Mouse (Mus musculus) bone marrow, adult 2 months (tissue): ENCODE measurements at regions not wholly inside any gene's neighbourhood (a gene's known extent, or its start where the extent isn't known, plus 50 kb on each side); places are given as distances from the start of the nearest gene placed in this dataset.

Source experiments
- H3K27ac ChIP-seq: fragments of 200-500 bp; 2 replicates; pipeline ENCODE4 v1.5.1; 2012; ENCODE audit warnings: low read depth, mild to moderate bottlenecking, control low read depth, inconsistent platforms, low read length; ENCODE audit not compliant: control insufficient read depth, poor library complexity, insufficient read depth
- H3K4me1 ChIP-seq: fragments of 200-500 bp; 2 replicates; pipeline ENCODE4 v1.6.1; 2011; ENCODE audit warnings: low read length; ENCODE audit not compliant: control insufficient read depth, insufficient read depth
- H3K4me3 ChIP-seq: fragments of 200-500 bp; replicated peaks from 2 replicates; pipeline ENCODE3; 2011; ENCODE audit warnings: mild to moderate bottlenecking, low read depth, low read length, control low read depth; ENCODE audit not compliant: control insufficient read depth
- CTCF ChIP-seq: fragments of 200-500 bp; IDR thresholded peaks from 2 replicates; pipeline ENCODE4 v1.5.1; 2011; ENCODE audit warnings: low read length, control low read depth; ENCODE audit not compliant: control insufficient read depth, insufficient read depth
- POLR2A ChIP-seq: fragments of 200-500 bp; IDR thresholded peaks from 2 replicates; pipeline ENCODE4 v1.6.1; 2011; ENCODE audit warnings: low read depth, mild to moderate bottlenecking, control low read depth, low read length, borderline replicate concordance; ENCODE audit not compliant: control insufficient read depth
- WGBS: fragments of 180-500 bp; shearing (Covaris S2); methylation state at CpG from one replicate; pipeline ENCODE4 v1.1.7; 2018; 5-methylcytosine and 5-hydroxymethylcytosine counted together

GRCm38 (mm10) chr4:124477359-124477868 is 133.2 kb downstream of the 3100002H09Rik start:
- H3K4me3 ChIP-seq: no peak overlapping the region
- 26% methylated on average over 13 of the region's 14 CpGs for WGBS
- TF ChIP-seq POLR2A (no peak), CTCF (no peak)
- no peaks in the 10 kb centered on the region for H3K4me1 ChIP-seq
- no peak overlapping the region for H3K27ac ChIP-seq

- TF ChIP-seq CTCF (no peak), POLR2A (no peak)
- 81% methylated on average over 18 of the region's 18 CpGs for WGBS
Observed at GRCm38 (mm10) chr4:124465229-124465820, 145.3 kb downstream of the 3100002H09Rik start.

GRCm38 (mm10) chr4:124455511-124456338 is 154.9 kb downstream of the 3100002H09Rik start:
- H3K4me3 ChIP-seq: no peak overlapping the region
- no peaks in the 10 kb centered on the region for H3K4me1 ChIP-seq
- no peak overlapping the region for H3K27ac ChIP-seq
- no peak for TF ChIP-seq POLR2A
- no peak for TF ChIP-seq CTCF
- WGBS: 32% methylated on average over 14 of the region's 14 CpGs

More at GRCm38 (mm10) chr4:124465229-124465820, 145.3 kb downstream of the 3100002H09Rik start:
- no peak overlapping the region for H3K27ac ChIP-seq
- no peaks in the 10 kb centered on the region; the same call in 1 of the 2 replicates for H3K4me1 ChIP-seq
- no peak overlapping the region for H3K4me3 ChIP-seq

GRCm38 (mm10) chr4:124451131-124451530 is 159.5 kb downstream of the 3100002H09Rik start:
- Histone ChIP-seq H3K27ac (no peak overlapping the region), H3K4me3 (no peak overlapping the region), H3K4me1 (no peaks in the 10 kb centered on the region)
- WGBS: 34% methylated on average over 3 of the region's 3 CpGs
- TF ChIP-seq CTCF (no peak), POLR2A (no peak)

GRCm38 (mm10) chr4:124446615-124447014 is 164.0 kb downstream of the 3100002H09Rik start:
- WGBS: 73% methylated on average over 8 of the region's 8 CpGs
- no peak overlapping the region for H3K4me3 ChIP-seq
- TF ChIP-seq CTCF (no peak), POLR2A (no peak)
- no peaks in the 10 kb centered on the region for H3K4me1 ChIP-seq
- H3K27ac ChIP-seq: no peak overlapping the region

- Histone ChIP-seq H3K27ac (no peak overlapping the region), H3K4me1 (no peaks in the 10 kb centered on the region), H3K4me3 (no peak overlapping the region)
- no peak for TF ChIP-seq POLR2A
- no peak for TF ChIP-seq CTCF
- WGBS: 10% methylated on average over 10 of the region's 10 CpGs
Observed at GRCm38 (mm10) chr4:124443613-124444108, 166.9 kb downstream of the 3100002H09Rik start.

- no peak overlapping the region for H3K27ac ChIP-seq
- no peak overlapping the region for H3K4me3 ChIP-seq
- no peaks in the 10 kb centered on the region for H3K4me1 ChIP-seq
- 16% methylated on average over 10 of the region's 10 CpGs for WGBS
- no peak for TF ChIP-seq CTCF
- TF ChIP-seq POLR2A: no peak
Observed at GRCm38 (mm10) chr4:124443130-124443503, 167.5 kb downstream of the 3100002H09Rik start.

GRCm38 (mm10) chr4:124442491-124443129 is 168.0 kb downstream of the 3100002H09Rik start:
- WGBS: 16% methylated on average over 10 of the region's 10 CpGs
- TF ChIP-seq POLR2A: no peak
- no peak for TF ChIP-seq CTCF

More at GRCm38 (mm10) chr4:124442491-124443129, 168.0 kb downstream of the 3100002H09Rik start:
- Histone ChIP-seq H3K27ac (no peak overlapping the region), H3K4me1 (no peaks in the 10 kb centered on the region), H3K4me3 (no peak overlapping the region)
